Mouse (Mus musculus) heart, postnatal 0 days (tissue): ENCODE data around the gene Cfdp1.

ENCODE experiments used
- CTCF ChIP-seq: IDR thresholded peaks from 2 replicates; pipeline ENCODE4 v1.5.1; 2016; ENCODE audit warnings: antibody characterized with exemption, control low read depth, low read depth
- EP300 ChIP-seq: IDR thresholded peaks from 2 replicates; pipeline ENCODE4 v1.6.1; 2016; ENCODE audit warnings: antibody characterized with exemption, low read depth

DNA sequence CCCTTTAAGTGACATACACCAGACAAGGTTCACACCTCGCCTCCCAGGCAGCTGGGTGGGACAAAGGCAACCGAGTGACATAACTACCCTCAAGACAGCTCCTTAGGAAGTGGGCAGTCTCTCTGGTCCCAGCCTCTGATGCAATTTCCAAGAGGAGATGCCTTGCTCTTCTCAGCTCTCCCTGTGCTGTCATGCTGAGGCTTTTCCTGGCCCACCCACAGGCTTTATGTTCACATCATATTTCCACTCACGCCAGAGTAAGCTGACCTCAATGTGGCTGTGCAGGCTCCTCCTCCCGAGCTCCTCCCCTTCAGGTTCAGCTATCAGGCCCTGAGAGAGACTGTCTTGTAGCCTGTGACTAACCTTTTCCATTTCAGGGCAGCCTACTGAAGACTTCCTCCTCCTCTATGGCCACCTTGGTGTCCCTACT lies 134.0 kb downstream of the Cfdp1 start:
- no peak for TF ChIP-seq CTCF
- TF ChIP-seq EP300 = no peak
